Mouse (Mus musculus): ENCODE measurements at regions not wholly inside any gene's neighbourhood (a gene's known extent, or its start where the extent isn't known, plus 50 kb on each side); places are given as distances from the start of the nearest gene placed in this dataset.

- no peak for TF ChIP-seq CTCF (IDR thresholded peaks at IDR 0.05)
- DNase-seq: peak; percentile 40
- Histone ChIP-seq H3K4me3 (peak overlapping the region; percentile 21; the same call in 1 of the 2 replicates), H3K27ac (peak overlapping the region; percentile 82)
- intact Hi-C loops (cut with DNase I): loop anchor here (5.0 to 10.0 kb wide), 2 partner anchors 53 to 166 kb away; partner anchors contain the start of gene Prkcq
These were observed 52.6 kb upstream of the Prkcq start for GRCm38 (mm10) chr2:11119301-11119700.

Data from gastrocnemius, adult 2 months (tissue).